Mouse (Mus musculus) midbrain, postnatal 0 days (tissue): ENCODE data around the gene Selenoi. TPM values are rescaled to one million over a fixed set of nuclear protein-coding genes. Genes with fewer than 3 reads are reported as not detected.
A peak's percentile ranks its signal among the peaks of the same experiment; 100 is the strongest.

ENCODE experiments used
- ATAC-seq: fragments of 200-750 bp; cut with Nextera tagmentation; 2 replicates; pipeline ENCODE4 v1.8.0; 2017; ENCODE audit warnings: moderate number of reproducible peaks, mild to moderate bottlenecking, moderate TSS enrichment, moderate library complexity; ENCODE audit not compliant: low FRiP score
- DNase-seq: peaks from one replicate; pipeline ENCODE4 v3.0.0-alpha.2; 2015; ENCODE audit warnings: low spot score
- H3K27ac ChIP-seq: fragments of 300-500 bp; sonication (generic); 2 replicates; pipeline ENCODE4 v1.5.1; 2014; ENCODE audit warnings: low read depth, mild to moderate bottlenecking, low read length, mixed read lengths
- H3K27me3 ChIP-seq: fragments of 300-500 bp; sonication (generic); 2 replicates; pipeline ENCODE4 v1.6.1; 2014; ENCODE audit warnings: low read length, control low read depth, mixed read lengths; ENCODE audit not compliant: insufficient read depth
- H3K36me3 ChIP-seq: fragments of 300-500 bp; sonication (generic); 2 replicates; pipeline ENCODE4 v1.6.1; 2014; ENCODE audit warnings: low read length, control low read depth, mixed read lengths; ENCODE audit not compliant: insufficient read depth
- H3K4me1 ChIP-seq: fragments of 300-500 bp; sonication (generic); 2 replicates; pipeline ENCODE4 v1.6.1; 2014; ENCODE audit warnings: mild to moderate bottlenecking, control low read depth, antibody characterized with exemption, low read length, mixed read lengths; ENCODE audit not compliant: insufficient read depth
- H3K4me2 ChIP-seq: fragments of 300-500 bp; sonication (generic); 2 replicates; pipeline ENCODE4 v1.6.1; 2014; ENCODE audit warnings: low read depth, mild to moderate bottlenecking, low read length, mixed read lengths; ENCODE audit not compliant: poor library complexity, severe bottlenecking
- H3K4me3 ChIP-seq: fragments of 300-500 bp; sonication (generic); 2 replicates; pipeline ENCODE4 v1.5.1; 2014; ENCODE audit warnings: low read depth, mild to moderate bottlenecking, low read length, moderate library complexity
- H3K9ac ChIP-seq: fragments of 300-500 bp; sonication (generic); replicated peaks from 2 replicates; pipeline ENCODE4 v1.6.1; 2014; ENCODE audit warnings: mild to moderate bottlenecking, low read length, moderate library complexity, mixed read lengths; ENCODE audit not compliant: poor library complexity, severe bottlenecking
- H3K9me3 ChIP-seq: fragments of 300-500 bp; sonication (generic); 2 replicates; pipeline ENCODE4 v1.6.1; 2016; ENCODE audit warnings: low read length, control low read depth
- CTCF ChIP-seq: IDR thresholded peaks from 2 replicates; pipeline ENCODE4 v1.5.1; 2016; ENCODE audit warnings: antibody characterized with exemption, mild to moderate bottlenecking
- WGBS: fragments of 180-500 bp; shearing (Covaris S2); extraction: QIAGEN DNeasy Blood & Tissue Kit; methylation state at CpG from one replicate; pipeline ENCODE4 v1.1.7; 2014; 5-methylcytosine and 5-hydroxymethylcytosine counted together
- polyA plus RNA-seq: library from polyadenylated mRNA; unstranded; fragments of >200 nt; fragmentation: Nextera tagmentation; extraction: Ambion mirVana; gene quantifications from 2 replicates; pipeline ENCODE4 v1.2.1, GENCODE M21; 2015
- total RNA-seq: library from RNA; depleted of rRNA; stranded (reverse); fragments of >200 nt; gene quantifications from 2 replicates; pipeline ENCODE4 v1.2.3, GENCODE M21; 2014

Gene Selenoi
- total and polyA plus RNA-seq, 2 experiments from 2014 or later = 26.8 to 99.1 TPM

- Histone ChIP-seq H3K4me3 (peak overlapping the region; percentile 85), H3K9me3 (no peaks in the 10 kb centered on the region), H3K4me1 (peaks cover 7% of the 10 kb centered on the region; the same call in 1 of the 2 replicates), H3K4me2 (peak overlapping the region; percentile 56), H3K27ac (peak overlapping the region; percentile 81), H3K9ac (peak overlapping the region; percentile 61), H3K36me3 (no peaks in the 10 kb centered on the region), H3K27me3 (no peaks in the 10 kb centered on the region)
- peak; percentile 18; the same call in 1 of the 2 replicates for ATAC-seq
- TF ChIP-seq CTCF = no peak
- WGBS = 34% methylated on average over 16 of the region's 16 CpGs
- DNase-seq = no peak
Measured at GRCm38 (mm10) chr5:30231891-30232270, 500 bp upstream of the Selenoi start.

GRCm38 (mm10) chr5:30233042-30233441, 661 bp downstream of the Selenoi start:
- TF ChIP-seq CTCF = no peak
- ATAC-seq = no peak

DNA sequence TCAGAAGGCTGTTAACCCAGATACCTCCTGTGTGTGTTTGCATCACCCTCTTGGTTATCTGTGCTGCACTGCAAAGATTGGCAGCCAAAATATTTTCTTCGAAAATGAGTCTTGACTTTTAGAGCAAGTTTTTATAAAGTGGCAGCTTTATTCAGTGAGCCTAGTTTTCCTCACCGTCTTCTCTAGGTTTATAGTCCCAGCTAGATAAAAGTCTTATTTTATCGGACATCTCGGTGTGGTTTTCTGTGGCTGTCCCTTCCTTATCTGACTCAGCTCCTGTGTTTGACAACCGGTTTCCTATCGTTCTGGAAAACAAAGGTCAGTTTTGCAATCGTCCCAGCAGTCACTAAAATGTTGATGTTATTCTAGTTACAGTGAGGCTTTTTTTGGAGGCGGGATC, 1.6 kb downstream of the Selenoi start:
- DNase-seq = no peak
- H3K36me3 ChIP-seq = no peaks in the 10 kb centered on the region
- TF ChIP-seq CTCF = no peak
- H3K9me3 ChIP-seq = no peaks in the 10 kb centered on the region
- peak overlapping the region; percentile 85 for H3K4me3 ChIP-seq
- H3K27ac ChIP-seq = no peak overlapping the region
- 0 out of 2 replicates have a peak overlapping the region, but pooled peaks have one; percentile 9 for H3K9ac ChIP-seq
- ATAC-seq = no peak
- peak overlapping the region; percentile 80 for H3K4me2 ChIP-seq
- no peaks in the 10 kb centered on the region for H3K27me3 ChIP-seq
- peaks cover 7% of the 10 kb centered on the region; the same call in 1 of the 2 replicates for H3K4me1 ChIP-seq
- WGBS = 66% methylated on average over 8 of the region's 8 CpGs

More at GRCm38 (mm10) chr5:30233042-30233441, 661 bp downstream of the Selenoi start:
- no peaks in the 10 kb centered on the region for H3K9me3 ChIP-seq
- H3K4me1 ChIP-seq = peaks cover 7% of the 10 kb centered on the region; the same call in 1 of the 2 replicates
- WGBS = 2% methylated on average over 15 of the region's 15 CpGs
- peak overlapping the region; percentile 85 for H3K4me3 ChIP-seq
- H3K4me2 ChIP-seq = peak overlapping the region; percentile 80
- H3K27me3 ChIP-seq = no peaks in the 10 kb centered on the region
- no peaks in the 10 kb centered on the region for H3K36me3 ChIP-seq
- peak overlapping the region; percentile 90 for H3K9ac ChIP-seq
- H3K27ac ChIP-seq = peak overlapping the region; percentile 89
- peak; percentile 17 for DNase-seq

DNA sequence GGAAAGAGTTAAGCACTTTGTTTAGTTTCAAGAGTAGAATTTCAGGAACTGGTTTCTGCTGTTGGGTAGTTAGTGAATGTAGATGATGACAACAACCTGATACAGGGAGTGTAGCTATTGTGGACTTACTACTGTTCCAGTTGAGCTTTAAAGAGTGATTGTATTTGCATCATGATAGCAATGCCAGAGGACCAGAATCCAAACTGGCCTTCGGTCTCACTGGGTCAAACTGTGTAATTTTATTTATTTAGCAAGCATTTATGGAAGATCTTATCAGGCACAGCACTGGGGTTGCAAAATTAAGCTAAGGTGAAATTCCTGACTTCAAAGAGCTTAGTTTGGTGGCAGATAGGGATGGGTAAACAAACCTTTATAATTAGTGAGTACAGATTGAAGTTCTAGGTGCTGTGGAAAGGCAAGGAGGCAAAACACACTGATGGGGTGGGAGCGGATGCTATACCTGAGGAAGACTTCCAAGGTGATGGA, 3.3 kb downstream of the Selenoi start:
- Histone ChIP-seq H3K4me2 (no peak overlapping the region), H3K9ac (no peak overlapping the region), H3K4me1 (peaks cover 7% of the 10 kb centered on the region; the same call in 1 of the 2 replicates), H3K4me3 (no peak overlapping the region), H3K36me3 (no peaks in the 10 kb centered on the region), H3K27ac (no peak overlapping the region), H3K9me3 (no peaks in the 10 kb centered on the region), H3K27me3 (no peaks in the 10 kb centered on the region)
- WGBS = 96% methylated on average over 2 of the region's 2 CpGs
- DNase-seq = no peak
- no peak for ATAC-seq
- TF ChIP-seq CTCF = no peak

DNA sequence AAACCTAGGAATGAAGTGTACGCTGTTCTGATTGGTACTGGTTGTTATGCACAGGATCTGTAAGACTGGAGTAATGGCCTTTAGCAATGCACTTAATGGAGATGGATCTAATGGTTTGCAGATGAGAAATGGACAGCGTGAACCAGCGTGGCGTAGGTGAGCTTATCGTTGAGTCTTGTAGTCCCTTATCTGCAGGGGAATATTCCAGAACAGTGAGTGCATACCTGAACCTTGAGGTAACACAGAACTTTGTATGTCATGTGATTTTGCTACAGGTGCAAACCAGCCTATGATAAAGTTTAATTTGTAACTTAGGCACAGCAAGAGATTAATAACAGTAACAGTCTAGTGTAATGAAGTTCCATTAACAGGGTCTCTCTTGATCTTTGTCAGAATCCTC, 6.2 kb downstream of the Selenoi start:
- H3K27me3 ChIP-seq = no peaks in the 10 kb centered on the region
- over 99% methylated on average over 5 of the region's 5 CpGs for WGBS
- no peak overlapping the region for H3K4me2 ChIP-seq
- no peak overlapping the region for H3K4me3 ChIP-seq
- no peaks in the 10 kb centered on the region for H3K36me3 ChIP-seq
- DNase-seq = no peak
- peaks cover 7% of the 10 kb centered on the region; the same call in 1 of the 2 replicates for H3K4me1 ChIP-seq
- no peak for TF ChIP-seq CTCF
- no peak overlapping the region for H3K9ac ChIP-seq
- ATAC-seq = no peak
- no peak overlapping the region for H3K27ac ChIP-seq
- H3K9me3 ChIP-seq = no peaks in the 10 kb centered on the region

DNA sequence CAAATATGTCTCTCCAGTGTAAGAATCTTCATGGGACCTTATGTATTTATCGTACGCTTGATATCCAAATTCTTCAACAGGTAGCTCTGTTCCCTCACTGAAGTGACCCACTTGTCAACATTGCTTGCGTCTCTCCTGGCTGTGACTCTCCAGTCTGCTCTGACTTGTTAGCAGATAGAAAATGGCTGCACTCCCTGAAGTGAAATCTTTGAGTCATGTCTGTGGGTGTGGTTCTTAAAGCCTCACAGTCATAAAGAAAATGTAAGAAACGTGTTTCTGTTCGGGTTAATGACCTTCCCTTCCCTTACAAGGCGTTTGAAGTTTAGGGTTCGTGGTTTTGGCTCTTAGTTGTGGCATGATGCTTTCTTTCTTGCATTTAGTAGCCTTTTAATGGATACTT, 8.2 kb downstream of the Selenoi start:
- Histone ChIP-seq H3K9ac (no peak overlapping the region), H3K9me3 (no peaks in the 10 kb centered on the region), H3K4me1 (no peaks in the 10 kb centered on the region), H3K36me3 (no peaks in the 10 kb centered on the region), H3K27me3 (no peaks in the 10 kb centered on the region), H3K4me2 (no peak overlapping the region), H3K4me3 (no peak overlapping the region), H3K27ac (no peak overlapping the region)
- TF ChIP-seq CTCF = no peak
- DNase-seq = no peak
- 94% methylated on average over 7 of the region's 7 CpGs for WGBS
- ATAC-seq = no peak
